Mouse (Mus musculus): ENCODE measurements around the gene Adgrb3.

GRCm38 (mm10) chr1:25085616-25086372 lies 743.7 kb downstream of the Adgrb3 start:
- TF ChIP-seq GATA1 (IDR thresholded peaks at IDR 0.05; ENCODE audit: low read length) (no peak), TAL1 (IDR thresholded peaks at IDR 0.05; ENCODE audit: low read length) (no peak)

Measured in erythroblast, embryonic 14.5 days (primary cell).